Mouse (Mus musculus) lung, postnatal 0 days (tissue): ENCODE results near the gene Muc20.

ENCODE experiments used
- CTCF ChIP-seq: IDR thresholded peaks from 2 replicates; pipeline ENCODE4 v1.5.1; 2016; ENCODE audit warnings: antibody characterized with exemption, mild to moderate bottlenecking
- EP300 ChIP-seq: IDR thresholded peaks from 2 replicates; pipeline ENCODE4 v1.6.1; 2016; ENCODE audit warnings: antibody characterized with exemption, mild to moderate bottlenecking, control low read depth

- TF ChIP-seq CTCF, result no peak
- TF ChIP-seq EP300, result no peak
Observed at GRCm38 (mm10) chr16:32750242-32751127, 46.8 kb downstream of the Muc20 start.
